Mouse (Mus musculus): ENCODE measurements at regions not wholly inside any gene's neighbourhood (a gene's known extent, or its start where the extent isn't known, plus 50 kb on each side); places are given as distances from the start of the nearest gene placed in this dataset.

DNA sequence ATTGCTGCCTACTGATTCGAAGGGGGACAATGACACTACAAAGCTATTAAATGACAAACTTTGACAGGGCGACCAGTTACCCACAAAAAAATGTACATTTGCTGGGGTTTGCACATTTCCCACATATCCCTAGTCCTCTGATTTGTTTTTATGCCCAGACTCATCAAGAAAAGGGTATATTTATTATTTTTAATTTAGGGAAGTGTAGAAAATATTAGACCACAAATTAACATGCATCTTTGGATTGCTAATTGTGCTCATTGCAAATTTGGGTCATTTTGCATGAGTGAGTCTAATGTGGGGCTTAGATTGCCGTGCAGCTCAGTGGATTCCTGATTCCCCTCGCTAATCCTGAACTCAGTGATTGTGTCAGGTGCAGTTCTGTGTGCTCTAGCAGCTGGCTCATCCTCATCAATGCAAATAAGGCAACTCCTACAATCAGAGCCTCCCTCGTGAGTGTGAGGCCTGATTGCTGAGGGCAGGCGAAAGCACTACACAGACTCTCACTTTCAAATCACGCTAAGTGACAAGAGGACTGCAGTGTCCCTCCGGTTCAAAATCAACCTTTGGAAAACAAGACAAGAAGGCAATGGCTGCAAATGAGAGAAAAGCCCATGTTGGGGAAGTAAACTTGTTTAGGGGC lies 156.7 kb upstream of the Tmem161b start:
- no peak for DNase-seq (ENCODE audit: low read depth, low spot score)

- DNase-seq (ENCODE audit: low read depth, low spot score) = no peak
These were observed 155.7 kb upstream of the Tmem161b start for GRCm38 (mm10) chr13:84066211-84066959.

- no peak for DNase-seq (ENCODE audit: low read depth, low spot score)
These were observed 155.0 kb upstream of the Tmem161b start for GRCm38 (mm10) chr13:84066960-84067665.

GRCm38 (mm10) chr13:84068365-84068764 lies 153.7 kb upstream of the Tmem161b start:
- DNase-seq (ENCODE audit: low read depth, low spot score) = no peak
